Mouse (Mus musculus): ENCODE measurements around the gene Fgf10.

DNA sequence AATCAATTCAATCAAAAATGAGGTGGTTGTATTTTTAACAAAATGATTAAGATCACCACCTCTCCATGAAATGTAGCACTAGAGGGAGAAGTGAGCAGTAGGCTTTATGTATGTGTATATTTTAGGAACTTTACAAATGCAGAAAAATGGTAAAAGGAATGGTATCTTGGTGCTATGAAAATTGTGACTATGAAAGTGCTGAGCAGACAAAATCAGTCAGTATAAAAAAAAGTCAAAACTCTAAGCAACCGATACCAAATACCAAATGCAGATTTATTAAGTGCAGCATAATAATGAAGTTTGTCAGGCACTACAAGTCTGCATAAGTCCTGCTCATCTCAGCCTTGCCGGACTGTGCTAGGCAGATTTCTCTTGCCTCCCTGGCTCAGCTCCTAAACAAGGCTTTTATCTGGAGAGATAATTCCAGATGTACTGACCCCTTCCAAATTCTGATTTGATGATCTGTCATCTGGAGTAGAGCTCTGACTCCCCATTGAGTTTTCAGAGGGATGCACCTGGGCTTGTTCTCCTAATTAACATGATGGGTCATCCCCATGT, 70.3 kb downstream of the Fgf10 start:
- no peak for TF ChIP-seq CTCF (IDR thresholded peaks at IDR 0.05; ENCODE audit: low read depth, low read length)
- TF ChIP-seq POLR2A (IDR thresholded peaks at IDR 0.05; ENCODE audit: extremely low read depth, insufficient read depth, low read length): no peak

Data from liver, adult 2 months (tissue).